Mouse (Mus musculus): ENCODE data around the gene Mef2c. TPM values are rescaled to one million over a fixed set of nuclear protein-coding genes. Genes with fewer than 3 reads are reported as not detected.
A peak's percentile ranks its signal among the peaks of the same experiment; 100 is the strongest.

Mef2c gene
- polyA plus RNA-seq, 1 experiment from 2014 or later, result 227 TPM

GRCm38 (mm10) chr13:83580856-83581255 is 77.0 kb downstream of the Mef2c start:
- no peak overlapping the region for H3K9ac ChIP-seq (replicated peaks)
- H3K27me3 ChIP-seq, result no peaks in the 10 kb centered on the region
- H3K4me3 ChIP-seq, result no peak overlapping the region
- ATAC-seq (replicated peaks), result no peak
- WGBS, result 89% methylated on average over 5 of the region's 5 CpGs
- no peaks in the 10 kb centered on the region for H3K4me1 ChIP-seq
- H3K36me3 ChIP-seq, result no peaks in the 10 kb centered on the region
- H3K4me2 ChIP-seq (replicated peaks), result no peak overlapping the region
- H3K9me3 ChIP-seq, result no peaks in the 10 kb centered on the region
- no peak overlapping the region for H3K27ac ChIP-seq (replicated peaks)

- no peak overlapping the region for H3K4me3 ChIP-seq
- no peaks in the 10 kb centered on the region for H3K4me1 ChIP-seq
- no peaks in the 10 kb centered on the region for H3K9me3 ChIP-seq
- H3K9ac ChIP-seq (replicated peaks), result no peak overlapping the region
- 97% methylated on average over 1 of the region's 1 CpGs for WGBS
- H3K36me3 ChIP-seq, result no peaks in the 10 kb centered on the region
- ATAC-seq (replicated peaks), result no peak
- H3K27me3 ChIP-seq, result no peaks in the 10 kb centered on the region
- no peak overlapping the region for H3K4me2 ChIP-seq (replicated peaks)
- H3K27ac ChIP-seq (replicated peaks), result no peak overlapping the region
Measured at GRCm38 (mm10) chr13:83582564-83582963, 78.7 kb downstream of the Mef2c start.

GRCm38 (mm10) chr13:83583881-83584280 is 80.0 kb downstream of the Mef2c start:
- Histone ChIP-seq H3K36me3 (no peaks in the 10 kb centered on the region), H3K27me3 (no peaks in the 10 kb centered on the region), H3K4me2 (replicated peaks) (no peak overlapping the region), H3K27ac (replicated peaks) (no peak overlapping the region), H3K4me1 (no peaks in the 10 kb centered on the region), H3K9me3 (no peaks in the 10 kb centered on the region), H3K4me3 (no peak overlapping the region), H3K9ac (replicated peaks) (no peak overlapping the region)
- WGBS, result 28% methylated on average over 4 of the region's 4 CpGs
- ATAC-seq (replicated peaks), result 0 out of 2 replicates have a peak, but pooled peaks have one; percentile 32

GRCm38 (mm10) chr13:83585359-83585758 is 81.5 kb downstream of the Mef2c start:
- Histone ChIP-seq H3K4me1 (no peaks in the 10 kb centered on the region), H3K9ac (replicated peaks) (no peak overlapping the region), H3K27me3 (no peaks in the 10 kb centered on the region), H3K27ac (replicated peaks) (no peak overlapping the region), H3K4me2 (replicated peaks) (no peak overlapping the region), H3K9me3 (no peaks in the 10 kb centered on the region), H3K36me3 (no peaks in the 10 kb centered on the region), H3K4me3 (no peak overlapping the region)
- 75% methylated on average over 5 of the region's 5 CpGs for WGBS
- no peak for ATAC-seq (replicated peaks)

- Histone ChIP-seq H3K27me3 (no peaks in the 10 kb centered on the region), H3K4me2 (replicated peaks) (no peak overlapping the region), H3K4me1 (no peaks in the 10 kb centered on the region), H3K27ac (replicated peaks) (no peak overlapping the region), H3K9me3 (no peaks in the 10 kb centered on the region), H3K9ac (replicated peaks) (no peak overlapping the region), H3K4me3 (no peak overlapping the region), H3K36me3 (0 out of 2 replicates have a peak, but pooled peaks cover 2% of the 10 kb centered on the region)
- 81% methylated on average over 2 of the region's 2 CpGs for WGBS
- ATAC-seq (replicated peaks), result no peak
Measured at GRCm38 (mm10) chr13:83588186-83588585, 84.4 kb downstream of the Mef2c start.

- WGBS, result 93% methylated on average over 5 of the region's 5 CpGs
- H3K9me3 ChIP-seq, result no peaks in the 10 kb centered on the region
- no peak overlapping the region for H3K9ac ChIP-seq (replicated peaks)
- H3K36me3 ChIP-seq, result 0 out of 2 replicates have a peak, but pooled peaks cover 2% of the 10 kb centered on the region
- ATAC-seq (replicated peaks), result no peak
- no peaks in the 10 kb centered on the region for H3K4me1 ChIP-seq
- H3K27ac ChIP-seq (replicated peaks), result no peak overlapping the region
- H3K27me3 ChIP-seq, result no peaks in the 10 kb centered on the region
- H3K4me2 ChIP-seq (replicated peaks), result no peak overlapping the region
- no peak overlapping the region for H3K4me3 ChIP-seq
Measured at GRCm38 (mm10) chr13:83590886-83591285, 87.1 kb downstream of the Mef2c start.

- Histone ChIP-seq H3K27me3 (no peaks in the 10 kb centered on the region), H3K4me2 (replicated peaks) (no peak overlapping the region), H3K9me3 (no peaks in the 10 kb centered on the region), H3K9ac (replicated peaks) (no peak overlapping the region), H3K4me3 (no peak overlapping the region), H3K36me3 (0 out of 2 replicates have a peak, but pooled peaks cover 2% of the 10 kb centered on the region), H3K27ac (replicated peaks) (no peak overlapping the region), H3K4me1 (no peaks in the 10 kb centered on the region)
- 0 out of 2 replicates have a peak, but pooled peaks have one; percentile 29 for ATAC-seq (replicated peaks)
- 23% methylated on average over 1 of the region's 1 CpGs for WGBS
Measured at GRCm38 (mm10) chr13:83595429-83595828, 91.6 kb downstream of the Mef2c start.

GRCm38 (mm10) chr13:83596989-83597738 is 93.3 kb downstream of the Mef2c start:
- ATAC-seq (replicated peaks), result no peak
- H3K36me3 ChIP-seq, result 0 out of 2 replicates have a peak, but pooled peaks cover 2% of the 10 kb centered on the region

GRCm38 (mm10) chr13:83597739-83598210 is 93.9 kb downstream of the Mef2c start:
- Histone ChIP-seq H3K4me2 (replicated peaks) (no peak overlapping the region), H3K9me3 (no peaks in the 10 kb centered on the region), H3K4me1 (no peaks in the 10 kb centered on the region), H3K27ac (replicated peaks) (no peak overlapping the region), H3K4me3 (no peak overlapping the region), H3K36me3 (0 out of 2 replicates have a peak, but pooled peaks cover 2% of the 10 kb centered on the region), H3K9ac (replicated peaks) (no peak overlapping the region), H3K27me3 (no peaks in the 10 kb centered on the region)
- WGBS, result 97% methylated on average over 3 of the region's 3 CpGs
- ATAC-seq (replicated peaks), result no peak

More at GRCm38 (mm10) chr13:83596989-83597738, 93.3 kb downstream of the Mef2c start:
- no peaks in the 10 kb centered on the region for H3K4me1 ChIP-seq
- H3K27me3 ChIP-seq, result no peaks in the 10 kb centered on the region
- H3K4me3 ChIP-seq, result no peak overlapping the region
- no peak overlapping the region for H3K27ac ChIP-seq (replicated peaks)
- no peaks in the 10 kb centered on the region for H3K9me3 ChIP-seq
- no peak overlapping the region for H3K9ac ChIP-seq (replicated peaks)
- H3K4me2 ChIP-seq (replicated peaks), result no peak overlapping the region
- 91% methylated on average over 6 of the region's 6 CpGs for WGBS

- peaks cover 17% of the 10 kb centered on the region for H3K4me1 ChIP-seq
- no peak overlapping the region for H3K4me3 ChIP-seq
- no peak overlapping the region for H3K4me2 ChIP-seq (replicated peaks)
- no peak for ATAC-seq (replicated peaks)
- no peaks in the 10 kb centered on the region for H3K27me3 ChIP-seq
- no peaks in the 10 kb centered on the region for H3K36me3 ChIP-seq
- no peaks in the 10 kb centered on the region for H3K9me3 ChIP-seq
- H3K9ac ChIP-seq (replicated peaks), result no peak overlapping the region
- no peak overlapping the region for H3K27ac ChIP-seq (replicated peaks)
Measured at GRCm38 (mm10) chr13:83600301-83600700, 96.5 kb downstream of the Mef2c start.

- no peaks in the 10 kb centered on the region for H3K9me3 ChIP-seq
- H3K4me2 ChIP-seq (replicated peaks), result no peak overlapping the region
- no peak overlapping the region for H3K4me3 ChIP-seq
- no peak for ATAC-seq (replicated peaks)
- H3K4me1 ChIP-seq, result peaks cover 20% of the 10 kb centered on the region
- H3K9ac ChIP-seq (replicated peaks), result no peak overlapping the region
- no peaks in the 10 kb centered on the region for H3K27me3 ChIP-seq
- H3K27ac ChIP-seq (replicated peaks), result no peak overlapping the region
- no peaks in the 10 kb centered on the region for H3K36me3 ChIP-seq
- 90% methylated on average over 4 of the region's 4 CpGs for WGBS
Measured at GRCm38 (mm10) chr13:83601741-83602140, 97.9 kb downstream of the Mef2c start.

GRCm38 (mm10) chr13:83603373-83604265 is 99.8 kb downstream of the Mef2c start:
- ATAC-seq (replicated peaks), result peak; percentile 66
- H3K27ac ChIP-seq (replicated peaks), result peak overlapping the region; percentile 65
- no peaks in the 10 kb centered on the region for H3K36me3 ChIP-seq
- H3K4me1 ChIP-seq, result peaks cover 28% of the 10 kb centered on the region
- no peak overlapping the region for H3K4me2 ChIP-seq (replicated peaks)
- H3K27me3 ChIP-seq, result no peaks in the 10 kb centered on the region
- no peak overlapping the region for H3K4me3 ChIP-seq
- no peak overlapping the region for H3K9ac ChIP-seq (replicated peaks)
- no peaks in the 10 kb centered on the region for H3K9me3 ChIP-seq
- WGBS, result 28% methylated on average over 7 of the region's 7 CpGs
